Mouse (Mus musculus): ENCODE measurements around the gene Nop58. TPM values are rescaled to one million over a fixed set of nuclear protein-coding genes. Genes with fewer than 3 reads are reported as not detected.

The Nop58 gene
- total and polyA plus RNA-seq, 3 experiments, result 297 to 752 (median 523) TPM

GRCm38 (mm10) chr1:59763164-59763768 lies 78.5 kb downstream of the Nop58 start, which contains the start of gene Bmpr2:
Gene Bmpr2, plus strand, starts transcription at chr1:59763400.
- Histone ChIP-seq H3K9ac (ENCODE audit: insufficient read depth, low read depth) (peak within 1 kb of the TSS; percentile 78), H3K27ac (ENCODE audit: insufficient read depth, low read depth) (peak within 1 kb of the TSS; percentile 47), H3K4me2 (ENCODE audit: insufficient read depth, low read depth, poor library complexity, severe bottlenecking) (peak within 1 kb of the TSS; percentile 31), H3K4me3 (replicated peaks in 1 of 3; ENCODE audit: low read depth in 2 of 3, low read length in 2 of 3, poor library complexity in 1 of 3) (peak within 1 kb of the TSS; percentile 73 to 81 (median 74)), H3K4me1 (ENCODE audit: control insufficient read depth in 1 of 2, insufficient read depth in 2 of 2) (peaks cover 0 to 15% of the 10 kb centered on the region in 2 experiments; a peak in 2 of 4 replicates), H3K27me3 (replicated peaks) (no peaks in the 10 kb centered on the region), H3K9me3 (replicated peaks; ENCODE audit: low read length) (no peaks in the 10 kb centered on the region), H3K79me2 (replicated peaks; ENCODE audit: control insufficient read depth, extremely low read depth, insufficient read depth, poor library complexity, severe bottlenecking) (peaks cover 8% of the 10 kb centered on the region), H3K36me3 (replicated peaks in 1 of 2; ENCODE audit: control insufficient read depth in 1 of 2, insufficient read depth in 1 of 2, low read length in 1 of 2) (no peaks in the 10 kb centered on the region)
- in situ Hi-C loops (cut with MboI; ENCODE audit: low pct_ligation_motif_present, low pct_unique_long_range_greater_than_20kb, low sequenced_read_pairs) (loop anchor here (25.0 kb wide), 1 partner anchor 224 kb away; no protein-coding TSS in a partner anchor), dilution Hi-C loops (cut with MboI; ENCODE audit: extremely low pct_ligation_motif_present, extremely low pct_unique_long_range_greater_than_20kb, low sequenced_read_pairs) (no loop called here)
- TF ChIP-seq MAZ (IDR thresholded peaks at IDR 0.05; ENCODE audit: low read depth, low read length), result no peak
- TF ChIP-seq TCF12 (IDR thresholded peaks at IDR 0.05; ENCODE audit: low read depth, low read length), result peak; percentile 35; the same call in 1 of the 2 replicates
- TF ChIP-seq UBTF (IDR thresholded peaks at IDR 0.05; ENCODE audit: low read depth, low read length), result no peak
- TF ChIP-seq CHD2 (IDR thresholded peaks at IDR 0.05; ENCODE audit: low read length), result no peak
- no peak for TF ChIP-seq JUND (conservative IDR thresholded peaks at IDR 0.05; ENCODE audit: low read depth, low read length)
- peak; percentile 33; the same call in 1 of the 2 replicates for TF ChIP-seq ZMIZ1 (IDR thresholded peaks at IDR 0.05; ENCODE audit: low read depth, low read length)
- peak; percentile 86 for TF ChIP-seq NRF1 (IDR thresholded peaks at IDR 0.05; ENCODE audit: low read depth, low read length)
- TF ChIP-seq CTCF (conservative IDR thresholded peaks at IDR 0.05 in 1 of 2, IDR thresholded peaks at IDR 0.05 in 1 of 2; ENCODE audit: low read depth in 2 of 2, low read length in 2 of 2), result 0 out of 4 replicates have a peak, but pooled peaks of 1 of the 2 experiments have one; percentile 2
- peak; percentile 58; the same call in 1 of the 2 replicates for TF ChIP-seq NELFE (IDR thresholded peaks at IDR 0.05; ENCODE audit: low read depth, low read length)
- TF ChIP-seq E2F4 (IDR thresholded peaks at IDR 0.05; ENCODE audit: insufficient replicate concordance, low read depth, low read length), result no peak
- no peak for TF ChIP-seq SMC3 (IDR thresholded peaks at IDR 0.05; ENCODE audit: low read depth, low read length)
- TF ChIP-seq POLR2A (IDR thresholded peaks at IDR 0.05; ENCODE audit: low read depth, low read length), result peak; percentile 76
- peak; percentile 70 for DNase-seq (ENCODE audit: extremely low read depth)

- Histone ChIP-seq H3K36me3 (replicated peaks in 1 of 2; ENCODE audit: control insufficient read depth in 1 of 2, insufficient read depth in 1 of 2, low read length in 1 of 2) (no peaks in the 10 kb centered on the region), H3K79me2 (replicated peaks; ENCODE audit: control insufficient read depth, extremely low read depth, insufficient read depth, poor library complexity, severe bottlenecking) (peaks cover 8% of the 10 kb centered on the region), H3K9ac (ENCODE audit: insufficient read depth, low read depth) (peak overlapping the region; percentile 78), H3K4me3 (replicated peaks in 1 of 3; ENCODE audit: low read depth in 2 of 3, low read length in 2 of 3, poor library complexity in 1 of 3) (peak overlapping the region; percentile 73 to 81 (median 74)), H3K27me3 (replicated peaks) (no peaks in the 10 kb centered on the region), H3K9me3 (replicated peaks; ENCODE audit: low read length) (no peaks in the 10 kb centered on the region), H3K4me2 (ENCODE audit: insufficient read depth, low read depth, poor library complexity, severe bottlenecking) (peak overlapping the region; percentile 30; the same call in 1 of the 2 replicates), H3K4me1 (ENCODE audit: control insufficient read depth in 1 of 2, insufficient read depth in 2 of 2) (peaks cover 0 to 15% of the 10 kb centered on the region in 2 experiments; a peak in 2 of 4 replicates), H3K27ac (ENCODE audit: insufficient read depth, low read depth) (peak overlapping the region; percentile 47)
- TF ChIP-seq SIN3A (IDR thresholded peaks at IDR 0.05; ENCODE audit: low read length), result peak; percentile 64
- TF ChIP-seq NRF1 (IDR thresholded peaks at IDR 0.05; ENCODE audit: low read depth, low read length), result 0 out of 2 replicates have a peak, but pooled peaks have one; percentile 5
- no peak for TF ChIP-seq PAX5 (IDR thresholded peaks at IDR 0.05; ENCODE audit: low read length)
- 0 out of 2 replicates have a peak, but pooled peaks have one; percentile 37 for TF ChIP-seq UBTF (IDR thresholded peaks at IDR 0.05; ENCODE audit: low read depth, low read length)
- TF ChIP-seq MAZ (IDR thresholded peaks at IDR 0.05; ENCODE audit: low read depth, low read length), result 0 out of 2 replicates have a peak, but pooled peaks have one; percentile 6
- no peak for TF ChIP-seq MEF2A (IDR thresholded peaks at IDR 0.05; ENCODE audit: borderline replicate concordance, low read depth, low read length)
- peak; percentile 47; the same call in 1 of the 2 replicates for TF ChIP-seq MXI1 (IDR thresholded peaks at IDR 0.05; ENCODE audit: low read depth, low read length)
- in situ Hi-C loops (cut with MboI; ENCODE audit: low pct_ligation_motif_present, low pct_unique_long_range_greater_than_20kb, low sequenced_read_pairs) (loop anchor here (25.0 kb wide), 1 partner anchor 223 kb away; no protein-coding TSS in a partner anchor), dilution Hi-C loops (cut with MboI; ENCODE audit: extremely low pct_ligation_motif_present, extremely low pct_unique_long_range_greater_than_20kb, low sequenced_read_pairs) (no loop called here)
- DNase-seq (ENCODE audit: extremely low read depth), result peak; percentile 39
Observed at GRCm38 (mm10) chr1:59763781-59764251, 79.0 kb downstream of the Nop58 start.
